Mouse (Mus musculus) lung, postnatal 0 days (tissue): Measurements from ENCODE around the gene Gm7271. TPM values are rescaled to one million over a fixed set of nuclear protein-coding genes. Genes with fewer than 3 reads are reported as not detected.

ENCODE experiments used
- ATAC-seq: fragments of 200-750 bp; cut with Nextera tagmentation; 2 replicates; pipeline ENCODE4 v1.8.0; 2017; ENCODE audit warnings: moderate library complexity
- DNase-seq: peaks from one replicate; pipeline ENCODE4 v3.0.0-alpha.2; 2016; ENCODE audit warnings: low spot score
- H3K27ac ChIP-seq: fragments of 300-500 bp; sonication (generic); 2 replicates; pipeline ENCODE4 v1.5.1; 2014; ENCODE audit warnings: antibody characterized with exemption, mild to moderate bottlenecking, low read length, mixed read lengths
- H3K27me3 ChIP-seq: fragments of 300-500 bp; sonication (generic); replicated peaks from 2 replicates; pipeline ENCODE4 v1.6.1; 2014; ENCODE audit warnings: low read length, mixed read lengths; ENCODE audit not compliant: insufficient read depth
- H3K36me3 ChIP-seq: fragments of 300-500 bp; sonication (generic); 2 replicates; pipeline ENCODE4 v1.6.1; 2014; ENCODE audit warnings: low read length, mixed read lengths; ENCODE audit not compliant: insufficient read depth
- H3K4me1 ChIP-seq: fragments of 300-500 bp; sonication (generic); 2 replicates; pipeline ENCODE4 v1.6.1; 2014; ENCODE audit warnings: antibody characterized with exemption, low read depth, low read length, mixed read lengths; ENCODE audit not compliant: insufficient read depth
- H3K4me2 ChIP-seq: fragments of 300-500 bp; sonication (generic); replicated peaks from 2 replicates; pipeline ENCODE4 v1.6.1; 2014; ENCODE audit warnings: low read depth, mild to moderate bottlenecking, low read length, moderate library complexity, mixed read lengths
- H3K4me3 ChIP-seq: fragments of 300-500 bp; sonication (generic); 2 replicates; pipeline ENCODE4 v1.5.1; 2014; ENCODE audit warnings: low read depth, low read length
- H3K9ac ChIP-seq: fragments of 300-500 bp; sonication (generic); replicated peaks from 2 replicates; pipeline ENCODE4 v1.6.1; 2014; ENCODE audit warnings: low read depth, mild to moderate bottlenecking
- H3K9me3 ChIP-seq: fragments of 300-500 bp; sonication (generic); 2 replicates; pipeline ENCODE4 v1.6.1; 2016; ENCODE audit warnings: low read length, mixed read lengths
- CTCF ChIP-seq: IDR thresholded peaks from 2 replicates; pipeline ENCODE4 v1.5.1; 2016; ENCODE audit warnings: antibody characterized with exemption, mild to moderate bottlenecking
- EP300 ChIP-seq: IDR thresholded peaks from 2 replicates; pipeline ENCODE4 v1.6.1; 2016; ENCODE audit warnings: antibody characterized with exemption, mild to moderate bottlenecking, control low read depth
- WGBS: fragments of 180-500 bp; shearing (Covaris S2); extraction: QIAGEN DNeasy Blood & Tissue Kit; methylation state at CpG from one replicate; pipeline ENCODE4 v1.1.7; 2014; 5-methylcytosine and 5-hydroxymethylcytosine counted together
- polyA plus RNA-seq: library from polyadenylated mRNA; unstranded; fragments of >200 nt; fragmentation: Nextera tagmentation; extraction: Ambion mirVana; gene quantifications from 2 replicates; pipeline ENCODE4 v1.2.1, GENCODE M21; 2015

Gm7271 gene
- polyA plus RNA-seq, 1 experiment from 2014 or later = not detected

GRCm38 (mm10) chr5:76529704-76530066 is 45.8 kb downstream of the Gm7271 start:
- Histone ChIP-seq H3K4me3 (peak overlapping the region; percentile 72), H3K36me3 (no peaks in the 10 kb centered on the region), H3K9me3 (no peaks in the 10 kb centered on the region), H3K4me2 (peak overlapping the region; percentile 73), H3K9ac (peak overlapping the region; percentile 70), H3K27ac (peak overlapping the region; percentile 89), H3K27me3 (no peaks in the 10 kb centered on the region), H3K4me1 (peaks cover 4% of the 10 kb centered on the region; the same call in 1 of the 2 replicates)
- 4% methylated on average over 9 of the region's 9 CpGs for WGBS
- ATAC-seq (no peak), DNase-seq (no peak)
- TF ChIP-seq EP300 = no peak
- no peak for TF ChIP-seq CTCF

GRCm38 (mm10) chr5:76533186-76533585 is 49.3 kb downstream of the Gm7271 start:
- Histone ChIP-seq H3K4me2 (no peak overlapping the region), H3K27ac (no peak overlapping the region), H3K36me3 (peaks cover 14% of the 10 kb centered on the region; the same call in 1 of the 2 replicates), H3K27me3 (no peaks in the 10 kb centered on the region), H3K4me3 (no peak overlapping the region), H3K9ac (no peak overlapping the region), H3K9me3 (no peaks in the 10 kb centered on the region), H3K4me1 (peaks cover 4% of the 10 kb centered on the region; the same call in 1 of the 2 replicates)
- ATAC-seq = no peak
- 83% methylated on average over 6 of the region's 6 CpGs for WGBS
- TF ChIP-seq CTCF (no peak), EP300 (no peak)
- DNase-seq = no peak

DNA sequence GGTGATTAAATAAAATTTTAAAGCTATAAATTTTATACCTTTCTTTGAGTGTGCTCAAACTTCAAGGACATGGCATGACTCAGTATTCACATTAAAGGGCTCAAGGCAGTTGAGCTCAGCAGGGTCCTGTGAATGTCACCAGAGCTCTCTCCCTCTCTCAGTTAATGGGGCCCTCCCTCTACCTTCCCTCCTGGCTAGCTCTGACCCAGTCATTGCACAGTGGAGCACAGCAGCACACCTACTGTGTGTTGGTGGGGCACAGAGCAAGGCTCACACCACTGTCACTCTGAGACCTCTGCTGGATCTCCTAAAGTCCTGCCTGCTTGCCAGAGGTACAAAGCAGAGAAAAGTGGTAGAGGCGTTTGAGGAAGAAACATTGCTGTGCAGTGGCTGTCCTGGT is 52.4 kb downstream of the Gm7271 start:
- Histone ChIP-seq H3K9ac (no peak overlapping the region), H3K27me3 (no peaks in the 10 kb centered on the region), H3K4me3 (no peak overlapping the region), H3K4me2 (no peak overlapping the region), H3K9me3 (no peaks in the 10 kb centered on the region), H3K36me3 (peaks cover 21% of the 10 kb centered on the region; the same call in 1 of the 2 replicates), H3K4me1 (no peaks in the 10 kb centered on the region), H3K27ac (no peak overlapping the region)
- DNase-seq (no peak), ATAC-seq (no peak)
- 71% methylated on average over 1 of the region's 1 CpGs for WGBS
- TF ChIP-seq CTCF (no peak), EP300 (no peak)

DNA sequence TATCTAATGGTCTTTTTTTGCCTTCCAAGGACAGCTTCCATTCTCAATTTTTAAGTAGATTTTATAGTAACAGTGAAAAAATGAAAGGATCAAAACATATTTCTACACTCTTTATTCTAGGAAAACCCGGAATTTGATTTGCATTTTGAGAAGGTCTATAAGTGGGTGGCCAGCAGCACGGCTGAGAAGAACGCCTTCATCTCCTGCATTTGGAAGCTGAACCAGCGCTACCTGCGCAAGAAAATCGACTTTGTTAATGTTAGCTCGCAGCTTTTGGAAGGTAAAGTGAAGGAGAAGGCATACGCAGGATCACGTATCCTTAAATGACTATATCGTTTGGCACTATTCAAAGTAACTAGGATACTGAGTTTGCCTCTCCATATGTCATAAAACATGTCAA is 53.7 kb downstream of the Gm7271 start:
- no peaks in the 10 kb centered on the region for H3K27me3 ChIP-seq
- no peak overlapping the region for H3K4me3 ChIP-seq
- DNase-seq (no peak), ATAC-seq (no peak)
- 94% methylated on average over 10 of the region's 10 CpGs for WGBS
- no peak overlapping the region for H3K9ac ChIP-seq
- H3K9me3 ChIP-seq = no peaks in the 10 kb centered on the region
- H3K36me3 ChIP-seq = peaks cover 26% of the 10 kb centered on the region; the same call in 1 of the 2 replicates
- H3K4me1 ChIP-seq = no peaks in the 10 kb centered on the region
- no peak for TF ChIP-seq EP300
- TF ChIP-seq CTCF = no peak
- no peak overlapping the region for H3K4me2 ChIP-seq
- no peak overlapping the region for H3K27ac ChIP-seq

DNA sequence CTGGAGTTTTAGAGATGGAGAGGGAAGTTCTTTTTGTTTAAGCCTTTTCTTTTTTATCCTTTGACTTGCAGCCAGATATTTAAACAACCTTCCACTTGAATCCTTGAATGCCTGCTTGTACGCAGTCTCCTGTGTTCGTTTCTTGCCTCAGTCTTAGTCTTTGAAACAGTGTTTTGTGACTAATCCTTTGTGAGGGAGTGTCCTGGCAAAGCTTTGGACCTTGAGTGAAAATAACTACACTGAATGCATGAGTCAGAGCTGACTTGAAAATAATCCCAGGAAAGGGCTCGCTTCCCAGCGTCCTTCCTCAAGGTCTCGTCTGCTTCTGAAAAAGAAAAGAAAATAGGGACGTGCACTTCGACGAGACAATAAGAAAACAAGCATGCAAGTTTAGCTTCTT is 56.3 kb downstream of the Gm7271 start:
- Histone ChIP-seq H3K4me2 (no peak overlapping the region), H3K9ac (no peak overlapping the region), H3K4me3 (no peak overlapping the region), H3K9me3 (no peaks in the 10 kb centered on the region), H3K27ac (no peak overlapping the region), H3K36me3 (peaks cover 32% of the 10 kb centered on the region; the same call in 1 of the 2 replicates), H3K4me1 (no peaks in the 10 kb centered on the region), H3K27me3 (no peaks in the 10 kb centered on the region)
- TF ChIP-seq EP300 = no peak
- no peak for TF ChIP-seq CTCF
- 70% methylated on average over 8 of the region's 8 CpGs for WGBS
- peak; percentile 57 for DNase-seq
- peak; percentile 71 for ATAC-seq

DNA sequence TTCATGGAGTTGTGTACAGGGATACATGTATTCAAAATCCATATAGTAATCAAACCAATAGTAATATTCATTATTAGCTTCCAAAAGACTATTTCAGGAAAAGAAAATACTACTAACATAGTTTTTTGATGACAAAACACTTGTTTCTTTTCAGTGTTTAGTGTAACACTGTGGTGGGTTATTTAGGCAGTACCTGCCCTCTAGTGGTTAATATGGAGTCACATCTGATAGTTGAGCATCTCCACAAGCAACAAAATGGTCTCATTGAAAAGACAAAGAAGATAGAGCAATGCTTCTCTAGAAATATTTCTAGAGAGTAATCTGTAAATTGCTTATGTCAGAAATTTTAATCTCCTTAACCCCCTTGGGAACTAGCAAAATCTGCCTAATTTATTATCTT is 57.0 kb downstream of the Gm7271 start:
- H3K9me3 ChIP-seq = no peaks in the 10 kb centered on the region
- H3K36me3 ChIP-seq = peaks cover 35% of the 10 kb centered on the region; the same call in 1 of the 2 replicates
- no peak overlapping the region for H3K4me2 ChIP-seq
- H3K4me1 ChIP-seq = no peaks in the 10 kb centered on the region
- H3K27me3 ChIP-seq = no peaks in the 10 kb centered on the region
- TF ChIP-seq EP300 (no peak), CTCF (peak; percentile 72)
- no peak overlapping the region for H3K9ac ChIP-seq
- no peak overlapping the region for H3K4me3 ChIP-seq
- H3K27ac ChIP-seq = no peak overlapping the region
- DNase-seq = peak; percentile 67
- peak; percentile 65 for ATAC-seq

DNA sequence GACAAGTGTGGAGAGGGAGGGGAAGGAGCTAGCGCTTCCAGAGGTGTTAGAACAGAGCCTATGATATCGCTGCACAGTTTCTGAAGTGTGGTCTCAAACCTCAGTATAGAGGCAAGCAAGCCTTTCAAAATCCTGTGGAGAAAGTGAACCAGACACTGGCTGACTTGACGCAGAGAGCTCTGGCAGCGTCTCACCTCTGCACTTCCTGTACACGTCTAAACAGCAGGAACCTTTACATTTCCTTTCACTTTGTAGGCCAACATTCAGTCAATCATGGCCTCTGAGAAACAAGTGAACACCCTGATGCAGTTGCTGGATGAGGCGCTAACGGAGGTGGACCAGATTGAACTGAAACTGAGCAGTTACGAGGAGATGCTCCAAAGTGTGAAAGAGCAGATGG is 59.4 kb downstream of the Gm7271 start:
- Histone ChIP-seq H3K9me3 (no peaks in the 10 kb centered on the region), H3K4me1 (no peaks in the 10 kb centered on the region), H3K27ac (no peak overlapping the region), H3K4me3 (no peak overlapping the region), H3K27me3 (no peaks in the 10 kb centered on the region), H3K4me2 (no peak overlapping the region), H3K9ac (no peak overlapping the region), H3K36me3 (peaks cover 26% of the 10 kb centered on the region; the same call in 1 of the 2 replicates)
- DNase-seq = no peak
- no peak for ATAC-seq
- WGBS = 84% methylated on average over 8 of the region's 8 CpGs
- no peak for TF ChIP-seq CTCF
- TF ChIP-seq EP300 = no peak
